Mouse (Mus musculus) liver, embryonic 13.5 days (tissue): ENCODE data around the gene Pick1. TPM values are rescaled to one million over a fixed set of nuclear protein-coding genes. Genes with fewer than 3 reads are reported as not detected.

Experiments used
- ATAC-seq: fragments of 200-750 bp; cut with Nextera tagmentation; 2 replicates; pipeline ENCODE4 v1.8.0; 2017; ENCODE audit warnings: low read depth, mild to moderate bottlenecking, moderate number of reproducible peaks, moderate library complexity
- DNase-seq: peaks from one replicate; pipeline ENCODE4 v3.0.0; 2022
- H3K27ac ChIP-seq: fragments of 300-500 bp; sonication (generic); 2 replicates; pipeline ENCODE4 v1.5.1; 2015; ENCODE audit warnings: moderate library complexity, mild to moderate bottlenecking, inconsistent platforms
- H3K27me3 ChIP-seq: fragments of 300-500 bp; sonication (generic); 2 replicates; pipeline ENCODE4 v1.6.1; 2015; ENCODE audit warnings: mild to moderate bottlenecking, inconsistent platforms
- H3K36me3 ChIP-seq: fragments of 300-500 bp; sonication (generic); 2 replicates; pipeline ENCODE4 v1.6.1; 2015; ENCODE audit warnings: mild to moderate bottlenecking, inconsistent platforms
- H3K4me1 ChIP-seq: fragments of 300-500 bp; sonication (generic); replicated peaks from 2 replicates; pipeline ENCODE4 v1.6.1; 2015; ENCODE audit warnings: inconsistent platforms
- H3K4me2 ChIP-seq: fragments of 300-500 bp; sonication (generic); 2 replicates; pipeline ENCODE4 v1.6.1; 2015; ENCODE audit warnings: inconsistent platforms, mild to moderate bottlenecking, moderate library complexity
- H3K4me3 ChIP-seq: fragments of 300-500 bp; sonication (generic); replicated peaks from 2 replicates; pipeline ENCODE4 v1.5.1; 2015; ENCODE audit warnings: mild to moderate bottlenecking, inconsistent platforms
- H3K9ac ChIP-seq: fragments of 300-500 bp; sonication (generic); 2 replicates; pipeline ENCODE4 v1.6.1; 2015; ENCODE audit warnings: mild to moderate bottlenecking, inconsistent platforms
- H3K9me3 ChIP-seq: fragments of 300-500 bp; sonication (generic); replicated peaks from 2 replicates; pipeline ENCODE4 v1.6.1; 2016; ENCODE audit warnings: inconsistent platforms
- WGBS: fragments of 180-500 bp; shearing (Covaris S2); methylation state at CpG from one replicate; pipeline ENCODE4 v1.1.7; 2015; ENCODE audit not compliant: insufficient replicate concordance; 5-methylcytosine and 5-hydroxymethylcytosine counted together
- polyA plus RNA-seq: library from polyadenylated mRNA; unstranded; fragments of >200 nt; fragmentation: Nextera tagmentation; extraction: Ambion mirVana; gene quantifications from 2 replicates; pipeline ENCODE4 v1.2.1, GENCODE M21; 2015

Pick1 gene
- polyA plus RNA-seq, 1 experiment from 2014 or later, result 10.6 TPM

- Histone ChIP-seq H3K4me3 (peak overlapping the region; percentile 41), H3K36me3 (no peaks in the 10 kb centered on the region), H3K9ac (no peak overlapping the region), H3K4me2 (peak overlapping the region; percentile 64), H3K9me3 (no peaks in the 10 kb centered on the region), H3K27ac (no peak overlapping the region), H3K27me3 (peaks cover 36% of the 10 kb centered on the region; the same call in 1 of the 2 replicates), H3K4me1 (peaks cover 14% of the 10 kb centered on the region)
- 13% methylated on average over 17 of the region's 17 CpGs for WGBS
- ATAC-seq (0 out of 2 replicates have a peak, but pooled peaks have one; percentile 12), DNase-seq (peak; percentile 35)
Observed at GRCm38 (mm10) chr15:79271124-79271746, 42.3 kb downstream of the Pick1 start.

- no peak for ATAC-seq
- no peak overlapping the region for H3K27ac ChIP-seq
Observed at GRCm38 (mm10) chr15:79273020-79273419, 44.0 kb downstream of the Pick1 start.

GRCm38 (mm10) chr15:79277728-79278127 is 48.8 kb downstream of the Pick1 start:
- H3K9me3 ChIP-seq, result no peaks in the 10 kb centered on the region
- DNase-seq (no peak), ATAC-seq (no peak)
- H3K9ac ChIP-seq, result no peak overlapping the region
- no peak overlapping the region for H3K4me2 ChIP-seq
- H3K27ac ChIP-seq, result no peak overlapping the region
- no peak overlapping the region for H3K4me3 ChIP-seq
- no peaks in the 10 kb centered on the region for H3K36me3 ChIP-seq
- WGBS, result 58% methylated on average over 10 of the region's 10 CpGs
- 0 out of 2 replicates have a peak, but pooled peaks cover 3% of the 10 kb centered on the region for H3K27me3 ChIP-seq
- H3K4me1 ChIP-seq, result peaks cover 26% of the 10 kb centered on the region

More at GRCm38 (mm10) chr15:79273020-79273419, 44.0 kb downstream of the Pick1 start:
- H3K36me3 ChIP-seq, result no peaks in the 10 kb centered on the region
- no peak for DNase-seq
- H3K9me3 ChIP-seq, result no peaks in the 10 kb centered on the region
- no peak overlapping the region for H3K4me3 ChIP-seq
- H3K27me3 ChIP-seq, result peaks cover 21% of the 10 kb centered on the region; the same call in 1 of the 2 replicates
- no peak overlapping the region for H3K9ac ChIP-seq
- no peak overlapping the region for H3K4me2 ChIP-seq
- WGBS, result 45% methylated on average over 10 of the region's 10 CpGs
- H3K4me1 ChIP-seq, result peaks cover 14% of the 10 kb centered on the region

GRCm38 (mm10) chr15:79280209-79280608 is 51.2 kb downstream of the Pick1 start:
- Histone ChIP-seq H3K27ac (no peak overlapping the region), H3K4me1 (peaks cover 33% of the 10 kb centered on the region), H3K9ac (no peak overlapping the region), H3K9me3 (no peaks in the 10 kb centered on the region), H3K4me3 (no peak overlapping the region), H3K27me3 (no peaks in the 10 kb centered on the region), H3K4me2 (no peak overlapping the region), H3K36me3 (no peaks in the 10 kb centered on the region)
- DNase-seq (no peak), ATAC-seq (no peak)
- 28% methylated on average over 6 of the region's 6 CpGs for WGBS

GRCm38 (mm10) chr15:79280850-79281249 is 51.9 kb downstream of the Pick1 start:
- Histone ChIP-seq H3K4me1 (peaks cover 37% of the 10 kb centered on the region), H3K4me3 (no peak overlapping the region), H3K27me3 (no peaks in the 10 kb centered on the region), H3K9ac (no peak overlapping the region), H3K9me3 (no peaks in the 10 kb centered on the region), H3K27ac (peak overlapping the region; percentile 87), H3K36me3 (no peaks in the 10 kb centered on the region), H3K4me2 (peak overlapping the region; percentile 21)
- WGBS, result 41% methylated on average over 5 of the region's 5 CpGs
- no peak for ATAC-seq
- peak; percentile 28 for DNase-seq

GRCm38 (mm10) chr15:79281389-79281788 is 52.4 kb downstream of the Pick1 start:
- DNase-seq, result peak; percentile 83
- peak overlapping the region; percentile 21 for H3K4me2 ChIP-seq

GRCm38 (mm10) chr15:79282434-79282833 is 53.5 kb downstream of the Pick1 start:
- Histone ChIP-seq H3K4me2 (no peak overlapping the region), H3K4me1 (peaks cover 37% of the 10 kb centered on the region), H3K4me3 (no peak overlapping the region), H3K27ac (no peak overlapping the region; the same call in 1 of the 2 replicates), H3K27me3 (no peaks in the 10 kb centered on the region), H3K36me3 (peaks cover 16% of the 10 kb centered on the region), H3K9ac (no peak overlapping the region), H3K9me3 (no peaks in the 10 kb centered on the region)
- ATAC-seq (no peak), DNase-seq (no peak)
- 74% methylated on average over 5 of the region's 5 CpGs for WGBS

More at GRCm38 (mm10) chr15:79281389-79281788, 52.4 kb downstream of the Pick1 start:
- Histone ChIP-seq H3K36me3 (peaks cover 5% of the 10 kb centered on the region), H3K9me3 (no peaks in the 10 kb centered on the region), H3K9ac (peak overlapping the region; percentile 30; the same call in 1 of the 2 replicates), H3K4me3 (no peak overlapping the region), H3K4me1 (peaks cover 37% of the 10 kb centered on the region), H3K27me3 (no peaks in the 10 kb centered on the region), H3K27ac (peak overlapping the region; percentile 87)
- peak; percentile 92 for ATAC-seq
- 24% methylated on average over 1 of the region's 1 CpGs for WGBS

GRCm38 (mm10) chr15:79283371-79283770 is 54.4 kb downstream of the Pick1 start:
- no peak overlapping the region for H3K9ac ChIP-seq
- H3K9me3 ChIP-seq, result no peaks in the 10 kb centered on the region
- H3K27me3 ChIP-seq, result no peaks in the 10 kb centered on the region
- H3K36me3 ChIP-seq, result peaks cover 23% of the 10 kb centered on the region
- H3K4me2 ChIP-seq, result no peak overlapping the region
- no peak overlapping the region for H3K4me3 ChIP-seq
- 54% methylated on average over 4 of the region's 4 CpGs for WGBS
- DNase-seq (no peak), ATAC-seq (no peak)
- no peak overlapping the region for H3K27ac ChIP-seq
- H3K4me1 ChIP-seq, result peaks cover 37% of the 10 kb centered on the region

- ATAC-seq, result no peak
Observed at GRCm38 (mm10) chr15:79285399-79285798, 56.4 kb downstream of the Pick1 start, which contains the start of gene Baiap2l2. TSS of gene Baiap2l2 (minus strand) at chr15:79285537.

GRCm38 (mm10) chr15:79286141-79286540 is 57.2 kb downstream of the Pick1 start:
- Histone ChIP-seq H3K27me3 (no peaks in the 10 kb centered on the region), H3K9ac (no peak overlapping the region), H3K27ac (no peak overlapping the region), H3K9me3 (no peaks in the 10 kb centered on the region), H3K4me2 (no peak overlapping the region), H3K4me3 (no peak overlapping the region), H3K36me3 (peaks cover 38% of the 10 kb centered on the region), H3K4me1 (peaks cover 27% of the 10 kb centered on the region)
- ATAC-seq (no peak), DNase-seq (no peak)
- WGBS, result 79% methylated on average over 7 of the region's 7 CpGs

More at GRCm38 (mm10) chr15:79285399-79285798, 56.4 kb downstream of the Pick1 start, which contains the start of gene Baiap2l2:
- Histone ChIP-seq H3K9ac (0 out of 2 replicates have a peak within 1 kb of the TSS, but pooled peaks have one; percentile 3), H3K4me3 (no peak within 1 kb of the TSS), H3K4me1 (peaks cover 35% of the 10 kb centered on the region), H3K9me3 (no peaks in the 10 kb centered on the region), H3K27ac (peak within 1 kb of the TSS; percentile 15; the same call in 1 of the 2 replicates), H3K27me3 (no peaks in the 10 kb centered on the region), H3K4me2 (peak within 1 kb of the TSS; percentile 30; the same call in 1 of the 2 replicates), H3K36me3 (peaks cover 38% of the 10 kb centered on the region)
- 56% methylated on average over 10 of the region's 10 CpGs for WGBS
- no peak for DNase-seq

GRCm38 (mm10) chr15:79287091-79287490 is 58.1 kb downstream of the Pick1 start:
- 64% methylated on average over 7 of the region's 7 CpGs for WGBS
- no peak overlapping the region for H3K4me3 ChIP-seq
- no peaks in the 10 kb centered on the region for H3K9me3 ChIP-seq
- DNase-seq (no peak), ATAC-seq (no peak)
- no peak overlapping the region for H3K27ac ChIP-seq
- 0 out of 2 replicates have a peak overlapping the region, but pooled peaks have one; percentile 19 for H3K9ac ChIP-seq
- no peak overlapping the region for H3K4me2 ChIP-seq
- peaks cover 38% of the 10 kb centered on the region for H3K36me3 ChIP-seq
- no peaks in the 10 kb centered on the region for H3K27me3 ChIP-seq
- H3K4me1 ChIP-seq, result peaks cover 18% of the 10 kb centered on the region
